Mouse (Mus musculus) stomach, postnatal 0 days (tissue): Measurements from ENCODE around the gene Cyp2d40.

Experiments used
- CTCF ChIP-seq: IDR thresholded peaks from 2 replicates; pipeline ENCODE4 v1.5.1; 2016; ENCODE audit warnings: antibody characterized with exemption, low read depth, mild to moderate bottlenecking, moderate library complexity
- EP300 ChIP-seq: optimal IDR thresholded peaks from 2 replicates; pipeline ENCODE3; 2016; ENCODE audit warnings: antibody characterized with exemption

GRCm38 (mm10) chr15:82804708-82805639 is 41.0 kb upstream of the Cyp2d40 start:
- peak; percentile 95 for TF ChIP-seq CTCF
- TF ChIP-seq EP300: no peak
